Mouse (Mus musculus): Measurements from ENCODE around the gene Gm7075. TPM values are rescaled to one million over a fixed set of nuclear protein-coding genes. Genes with fewer than 3 reads are reported as not detected.

The Gm7075 gene
- polyA plus RNA-seq, 1 experiment = not detected

DNA sequence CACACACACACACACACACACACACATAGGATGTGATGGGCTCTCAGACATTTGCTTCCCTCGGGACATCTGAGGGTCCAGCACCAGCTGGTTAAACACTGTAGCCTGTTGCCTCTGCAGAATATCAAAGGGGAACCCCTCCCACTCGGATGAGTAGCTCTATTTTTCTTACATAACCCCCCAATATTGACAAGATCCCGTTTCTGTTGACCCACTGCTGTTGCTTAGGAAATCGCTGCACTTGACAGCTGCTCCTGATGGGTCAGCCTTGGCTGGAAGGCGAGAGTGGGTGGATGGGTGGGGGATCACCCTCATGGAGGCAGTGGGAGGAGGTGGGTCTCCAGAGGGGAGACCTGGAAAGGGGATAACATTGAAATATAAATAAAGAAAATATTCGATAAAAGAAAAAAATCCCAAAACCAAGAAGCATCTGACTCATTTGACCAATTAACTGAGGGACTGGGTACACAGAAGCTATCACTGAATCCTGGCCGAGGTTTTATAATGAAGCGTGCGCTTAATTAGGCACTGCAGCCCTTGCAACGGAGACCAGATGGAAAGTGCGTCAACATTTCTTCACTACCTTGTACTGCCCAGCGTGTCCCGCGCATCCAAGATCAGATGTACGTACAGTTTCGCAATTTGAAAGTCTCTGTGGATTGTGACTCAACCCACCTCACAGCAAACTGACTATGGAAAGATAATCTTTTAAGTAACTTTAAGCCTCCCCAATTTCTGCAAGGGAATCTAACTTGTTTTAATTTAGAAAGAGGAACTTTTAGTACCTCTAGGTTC, 11.2 kb downstream of the Gm7075 start:
- Histone ChIP-seq H3K4me3 (ENCODE audit: insufficient read depth, poor library complexity, severe bottlenecking) (no peak overlapping the region), H3ac (ENCODE audit: control insufficient read depth, insufficient read length, low read depth) (no peak overlapping the region), H3K79me3 (ENCODE audit: low read depth) (no peaks in the 10 kb centered on the region), H3K36me3 (ENCODE audit: control insufficient read depth, insufficient read depth) (no peaks in the 10 kb centered on the region), H3K27me3 (ENCODE audit: control insufficient read depth, insufficient read depth, insufficient read length) (no peaks in the 10 kb centered on the region), H3K79me2 (ENCODE audit: control insufficient read depth, insufficient read depth) (no peaks in the 10 kb centered on the region)
- TF ChIP-seq USF1 (IDR thresholded peaks at IDR 0.05; ENCODE audit: low read depth) (no peak), FOSL1 (IDR thresholded peaks at IDR 0.05; ENCODE audit: insufficient read depth, low read length, poor library complexity, severe bottlenecking) (no peak), MAX (IDR thresholded peaks at IDR 0.05) (no peak), MYOD1 (IDR thresholded peaks at IDR 0.05; ENCODE audit: control insufficient read depth, insufficient read length, low read depth) (no peak), MYOG (IDR thresholded peaks at IDR 0.05; ENCODE audit: control insufficient read depth, extremely low read depth, insufficient read length) (no peak), CEBPB (IDR thresholded peaks at IDR 0.05; ENCODE audit: low read depth) (peak; percentile 74)

DNA sequence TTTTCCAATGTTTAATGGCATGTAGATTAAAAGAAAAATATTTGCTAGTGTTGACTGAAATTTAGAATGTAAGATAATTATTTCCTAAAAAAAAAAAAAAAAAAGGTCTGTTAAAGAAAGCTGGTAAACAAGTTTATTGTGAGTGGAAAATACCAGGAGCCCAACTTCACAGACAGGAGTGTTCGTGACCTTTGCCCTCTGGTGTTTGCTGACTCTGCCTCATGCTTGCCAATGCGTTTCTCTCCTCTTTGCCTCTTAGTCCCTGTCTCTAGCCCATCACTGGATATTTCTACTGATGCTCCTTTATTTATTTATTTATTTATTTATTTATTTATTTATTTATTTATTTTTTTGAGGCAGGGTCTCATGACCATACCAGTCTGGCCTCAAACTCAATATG, 18.0 kb downstream of the Gm7075 start:
- H3K79me2 ChIP-seq (ENCODE audit: control insufficient read depth, insufficient read depth) = no peaks in the 10 kb centered on the region

DNA sequence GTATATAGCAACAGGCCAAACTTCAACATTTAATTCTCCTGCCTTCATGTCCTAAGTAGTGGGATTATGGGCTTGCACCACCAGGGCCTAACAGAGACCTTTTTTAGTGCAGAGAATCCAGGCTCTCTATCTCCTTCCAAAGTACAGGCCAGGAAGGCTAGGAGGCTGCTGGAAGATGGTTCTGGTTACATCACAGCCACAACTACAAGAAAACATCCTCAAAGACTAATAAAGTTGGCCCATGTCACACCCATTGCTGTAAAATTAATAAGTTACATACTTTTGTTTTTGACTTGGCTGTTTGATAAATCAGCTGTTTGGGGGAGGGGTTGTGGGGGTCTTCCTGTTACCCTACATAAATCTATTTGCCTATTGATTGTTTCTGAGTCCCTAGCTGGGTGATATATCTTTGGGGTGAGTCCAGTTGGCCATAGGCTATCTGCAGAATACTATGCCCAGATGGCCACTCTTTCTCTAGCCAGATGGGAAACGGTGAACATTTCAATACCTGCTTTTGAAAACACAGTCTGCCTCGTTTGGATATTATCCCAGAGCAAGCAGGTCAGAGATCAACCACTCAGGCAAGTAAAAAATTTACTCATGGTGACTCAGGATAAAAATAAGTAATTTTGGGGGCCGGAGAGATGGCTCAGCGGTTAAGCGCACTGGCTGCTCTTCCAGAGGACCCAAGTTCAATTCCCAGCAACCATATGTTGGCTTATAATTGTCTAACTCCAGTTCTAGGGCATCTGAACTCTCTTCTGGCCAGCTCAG, 18.7 kb downstream of the Gm7075 start:
- no peak overlapping the region for H3ac ChIP-seq (ENCODE audit: control insufficient read depth, insufficient read length, low read depth)
- H3K4me3 ChIP-seq (ENCODE audit: insufficient read depth, poor library complexity, severe bottlenecking) = no peak overlapping the region
- no peaks in the 10 kb centered on the region for H3K36me3 ChIP-seq (ENCODE audit: control insufficient read depth, insufficient read depth)
- TF ChIP-seq FOSL1 (IDR thresholded peaks at IDR 0.05; ENCODE audit: insufficient read depth, low read length, poor library complexity, severe bottlenecking) (no peak), MYOD1 (IDR thresholded peaks at IDR 0.05; ENCODE audit: control insufficient read depth, insufficient read length, low read depth) (no peak), MAX (IDR thresholded peaks at IDR 0.05) (no peak), CTCF (IDR thresholded peaks at IDR 0.05; ENCODE audit: control insufficient read depth, insufficient read depth, insufficient read length) (no peak), CEBPB (IDR thresholded peaks at IDR 0.05; ENCODE audit: low read depth) (no peak), USF1 (IDR thresholded peaks at IDR 0.05; ENCODE audit: low read depth) (no peak), MYOG (IDR thresholded peaks at IDR 0.05; ENCODE audit: control insufficient read depth, extremely low read depth, insufficient read length) (no peak)
- no peaks in the 10 kb centered on the region for H3K27me3 ChIP-seq (ENCODE audit: control insufficient read depth, insufficient read depth, insufficient read length)
- no peaks in the 10 kb centered on the region for H3K79me2 ChIP-seq (ENCODE audit: control insufficient read depth, insufficient read depth)
- no peaks in the 10 kb centered on the region for H3K79me3 ChIP-seq (ENCODE audit: low read depth)

More for the DNA sequence above, 18.0 kb downstream of the Gm7075 start:
- TF ChIP-seq FOSL1 (IDR thresholded peaks at IDR 0.05; ENCODE audit: insufficient read depth, low read length, poor library complexity, severe bottlenecking) = no peak
- TF ChIP-seq MYOD1 (IDR thresholded peaks at IDR 0.05; ENCODE audit: control insufficient read depth, insufficient read length, low read depth) = no peak
- TF ChIP-seq CTCF (IDR thresholded peaks at IDR 0.05; ENCODE audit: control insufficient read depth, insufficient read depth, insufficient read length) = no peak
- no peak for TF ChIP-seq CEBPB (IDR thresholded peaks at IDR 0.05; ENCODE audit: low read depth)
- no peak for TF ChIP-seq MAX (IDR thresholded peaks at IDR 0.05)
- TF ChIP-seq MYOG (IDR thresholded peaks at IDR 0.05; ENCODE audit: control insufficient read depth, extremely low read depth, insufficient read length) = no peak
- TF ChIP-seq USF1 (IDR thresholded peaks at IDR 0.05; ENCODE audit: low read depth) = no peak
- no peak overlapping the region for H3ac ChIP-seq (ENCODE audit: control insufficient read depth, insufficient read length, low read depth)
- H3K79me3 ChIP-seq (ENCODE audit: low read depth) = no peaks in the 10 kb centered on the region
- no peak overlapping the region for H3K4me3 ChIP-seq (ENCODE audit: insufficient read depth, poor library complexity, severe bottlenecking)
- H3K27me3 ChIP-seq (ENCODE audit: control insufficient read depth, insufficient read depth, insufficient read length) = no peaks in the 10 kb centered on the region
- H3K36me3 ChIP-seq (ENCODE audit: control insufficient read depth, insufficient read depth) = no peaks in the 10 kb centered on the region

DNA sequence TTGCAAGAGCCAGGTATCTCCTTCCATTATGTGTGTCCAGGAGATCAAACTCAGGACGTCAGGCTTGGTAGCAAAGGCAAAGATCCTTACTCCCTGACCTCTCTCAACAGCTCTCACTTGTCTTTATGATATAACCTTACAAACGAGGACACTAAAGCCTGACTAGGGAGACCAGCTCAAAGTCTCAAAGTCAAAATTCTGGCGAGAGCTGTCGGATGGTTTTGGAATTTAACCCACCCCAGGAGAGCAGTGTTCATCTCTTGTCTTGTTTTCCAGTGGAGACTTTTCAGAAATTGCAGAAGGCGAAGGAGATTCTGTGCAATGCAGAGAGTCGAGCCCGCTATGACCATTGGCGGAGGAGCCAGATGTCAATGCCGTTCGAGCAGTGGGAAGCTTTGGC, 24.6 kb downstream of the Gm7075 start:
- TF ChIP-seq CTCF (IDR thresholded peaks at IDR 0.05; ENCODE audit: control insufficient read depth, insufficient read depth, insufficient read length) (no peak), MYOD1 (IDR thresholded peaks at IDR 0.05; ENCODE audit: control insufficient read depth, insufficient read length, low read depth) (no peak), FOSL1 (IDR thresholded peaks at IDR 0.05; ENCODE audit: insufficient read depth, low read length, poor library complexity, severe bottlenecking) (no peak), USF1 (IDR thresholded peaks at IDR 0.05; ENCODE audit: low read depth) (no peak), CEBPB (IDR thresholded peaks at IDR 0.05; ENCODE audit: low read depth) (no peak), MAX (IDR thresholded peaks at IDR 0.05) (no peak), MYOG (IDR thresholded peaks at IDR 0.05; ENCODE audit: control insufficient read depth, extremely low read depth, insufficient read length) (no peak)
- Histone ChIP-seq H3ac (ENCODE audit: control insufficient read depth, insufficient read length, low read depth) (no peak overlapping the region), H3K27me3 (ENCODE audit: control insufficient read depth, insufficient read depth, insufficient read length) (no peaks in the 10 kb centered on the region), H3K79me3 (ENCODE audit: low read depth) (no peaks in the 10 kb centered on the region), H3K4me3 (ENCODE audit: insufficient read depth, poor library complexity, severe bottlenecking) (no peak overlapping the region), H3K36me3 (ENCODE audit: control insufficient read depth, insufficient read depth) (no peaks in the 10 kb centered on the region), H3K79me2 (ENCODE audit: control insufficient read depth, insufficient read depth) (no peaks in the 10 kb centered on the region)

DNA sequence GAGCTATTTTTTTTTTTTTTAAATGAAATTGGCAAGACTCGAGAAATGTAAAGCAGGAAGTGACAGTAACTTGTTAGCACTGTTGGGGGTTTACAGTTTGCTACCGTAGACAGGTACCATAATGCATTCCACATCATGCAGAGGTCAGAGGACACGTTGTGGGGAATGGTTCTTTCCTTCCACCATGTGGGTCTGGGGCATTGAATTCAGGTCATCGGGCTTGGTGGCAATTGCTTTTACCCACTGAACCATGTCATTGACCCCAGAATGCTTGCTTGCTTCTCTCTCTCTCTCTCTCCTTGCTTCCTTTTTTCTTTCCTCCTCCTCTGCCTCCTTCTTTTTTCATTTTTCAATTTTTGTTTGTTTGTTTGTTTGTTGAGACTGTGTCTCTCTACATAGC, 32.6 kb downstream of the Gm7075 start:
- Histone ChIP-seq H3K79me2 (ENCODE audit: control insufficient read depth, insufficient read depth) (no peaks in the 10 kb centered on the region), H3K36me3 (ENCODE audit: control insufficient read depth, insufficient read depth) (no peaks in the 10 kb centered on the region), H3K4me3 (ENCODE audit: insufficient read depth, poor library complexity, severe bottlenecking) (no peak overlapping the region)

More for the DNA sequence above, 32.6 kb downstream of the Gm7075 start:
- no peak for TF ChIP-seq USF1 (IDR thresholded peaks at IDR 0.05; ENCODE audit: low read depth)
- Histone ChIP-seq H3K27me3 (ENCODE audit: control insufficient read depth, insufficient read depth, insufficient read length) (no peaks in the 10 kb centered on the region), H3ac (ENCODE audit: control insufficient read depth, insufficient read length, low read depth) (no peak overlapping the region), H3K79me3 (ENCODE audit: low read depth) (no peaks in the 10 kb centered on the region)
